Mouse (Mus musculus) right cerebral cortex, postnatal 4 days (tissue): ENCODE measurements around the gene Atp8b4.

Experiments
- DNase-seq: peaks from one replicate; pipeline ENCODE4 v3.0.0-alpha.2; 2022

The Atp8b4 gene

DNA sequence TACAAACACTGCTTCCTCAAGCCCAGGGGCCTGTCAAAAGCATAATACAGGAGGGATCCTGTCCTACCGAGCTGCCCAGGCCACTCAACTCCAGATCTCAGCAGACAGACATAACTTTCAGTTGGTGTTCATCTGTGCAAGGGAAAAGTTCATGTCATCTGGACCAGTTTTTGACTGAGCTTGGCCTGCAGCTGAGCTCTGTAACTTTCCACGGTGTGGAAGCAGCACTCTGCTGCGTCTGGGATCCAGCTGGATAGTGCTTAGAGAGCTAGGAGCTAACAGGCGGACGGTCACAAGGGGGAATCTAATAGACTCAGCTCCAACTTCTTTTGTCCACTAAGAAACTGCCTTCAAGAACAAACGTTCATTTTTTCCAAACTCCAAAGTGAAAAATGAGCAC lies 139.8 kb downstream of the Atp8b4 start:
- DNase-seq, result no peak

DNA sequence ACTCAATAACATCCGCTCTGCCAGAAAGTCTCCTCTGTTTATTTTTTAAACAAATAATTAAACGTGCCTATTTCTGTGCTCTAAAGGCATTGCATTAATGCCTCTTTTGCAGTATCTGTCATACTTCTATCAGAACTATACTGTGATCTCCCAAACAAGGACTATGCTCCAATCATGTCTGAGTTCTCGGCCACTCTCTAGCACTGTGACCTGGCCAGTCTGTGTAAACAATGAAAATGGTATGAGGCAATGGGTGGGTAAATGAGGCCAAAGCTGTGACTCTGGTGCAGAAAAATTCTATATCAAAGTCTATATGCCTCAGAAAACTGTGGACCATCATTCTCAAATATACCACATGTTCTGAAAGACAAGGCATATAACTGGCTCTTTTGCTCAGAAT lies 140.5 kb downstream of the Atp8b4 start:
- DNase-seq, result no peak

DNA sequence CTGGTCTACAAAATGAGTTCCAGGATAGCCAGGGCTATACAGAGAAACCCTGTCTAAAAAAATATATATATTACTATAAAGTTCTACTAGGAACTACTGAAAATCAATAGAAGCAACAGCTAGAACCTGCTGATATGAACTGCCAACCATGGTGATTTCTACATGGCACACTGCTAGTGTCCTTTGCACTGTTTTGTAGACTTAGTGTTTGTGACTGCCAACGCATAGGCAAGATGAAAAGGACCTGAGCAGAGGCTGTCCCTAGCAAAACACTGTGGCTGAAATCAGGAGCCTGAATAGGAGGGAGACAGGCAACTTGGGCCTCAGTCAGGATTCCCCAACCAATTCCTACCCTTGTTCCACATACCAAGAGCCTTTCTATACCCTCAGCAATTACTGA lies 141.2 kb downstream of the Atp8b4 start:
- DNase-seq, result no peak

DNA sequence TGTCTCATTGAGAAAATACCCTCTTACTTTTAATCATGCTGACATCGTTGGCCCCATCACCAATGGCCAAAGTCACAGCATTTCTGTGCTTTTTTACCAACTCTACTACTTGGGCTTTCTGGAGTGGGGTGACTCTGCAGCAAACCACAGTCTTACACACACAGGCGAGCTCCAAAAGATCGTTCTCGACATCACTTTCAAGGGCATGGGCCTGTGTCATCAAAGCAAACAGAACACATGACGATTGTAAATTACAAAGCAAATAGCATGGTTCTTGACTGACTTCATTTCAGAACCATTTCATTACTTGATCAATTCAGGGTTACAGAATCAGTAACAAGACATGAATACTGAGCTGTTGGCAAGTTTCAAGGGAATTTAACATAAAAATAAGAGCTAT lies 141.7 kb downstream of the Atp8b4 start:
- DNase-seq, result no peak

DNA sequence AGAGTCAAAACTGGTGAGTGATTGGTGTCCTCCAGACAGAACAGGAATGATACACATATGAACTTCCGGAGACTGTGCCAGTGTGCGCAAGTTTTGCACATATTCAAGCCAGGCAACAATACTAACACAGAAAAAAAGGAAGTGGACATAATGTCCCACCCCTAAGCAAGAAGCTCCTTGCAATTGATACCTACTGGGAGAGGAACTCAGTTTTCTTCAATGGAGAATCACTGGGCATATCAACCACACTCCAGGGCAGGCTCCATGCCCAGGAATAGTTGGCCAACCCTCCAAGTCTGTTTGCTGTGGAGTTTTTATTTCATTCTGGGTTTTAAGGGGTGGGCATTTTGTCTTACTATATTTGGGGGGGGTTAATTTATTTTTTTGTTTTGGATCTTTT lies 145.2 kb downstream of the Atp8b4 start:
- DNase-seq, result no peak

DNA sequence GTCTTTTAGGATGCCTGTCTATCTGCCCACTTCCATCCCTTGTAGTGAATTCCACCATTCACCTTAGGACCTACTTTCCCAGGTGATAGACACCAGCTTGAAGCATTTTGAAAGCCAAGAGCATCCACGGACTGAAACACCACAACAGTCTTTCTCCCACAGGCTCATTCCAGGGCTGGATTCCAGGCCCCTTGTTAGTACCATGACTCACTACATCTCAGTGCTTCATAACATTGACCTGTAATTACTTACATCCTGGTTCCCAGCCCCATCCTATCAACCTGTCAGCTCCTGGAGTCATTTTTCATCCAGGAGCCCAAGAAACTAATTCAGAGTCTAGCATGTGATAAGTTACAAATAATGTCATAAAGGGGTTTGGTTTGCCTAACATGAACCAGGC lies 148.7 kb downstream of the Atp8b4 start:
- DNase-seq, result no peak

DNA sequence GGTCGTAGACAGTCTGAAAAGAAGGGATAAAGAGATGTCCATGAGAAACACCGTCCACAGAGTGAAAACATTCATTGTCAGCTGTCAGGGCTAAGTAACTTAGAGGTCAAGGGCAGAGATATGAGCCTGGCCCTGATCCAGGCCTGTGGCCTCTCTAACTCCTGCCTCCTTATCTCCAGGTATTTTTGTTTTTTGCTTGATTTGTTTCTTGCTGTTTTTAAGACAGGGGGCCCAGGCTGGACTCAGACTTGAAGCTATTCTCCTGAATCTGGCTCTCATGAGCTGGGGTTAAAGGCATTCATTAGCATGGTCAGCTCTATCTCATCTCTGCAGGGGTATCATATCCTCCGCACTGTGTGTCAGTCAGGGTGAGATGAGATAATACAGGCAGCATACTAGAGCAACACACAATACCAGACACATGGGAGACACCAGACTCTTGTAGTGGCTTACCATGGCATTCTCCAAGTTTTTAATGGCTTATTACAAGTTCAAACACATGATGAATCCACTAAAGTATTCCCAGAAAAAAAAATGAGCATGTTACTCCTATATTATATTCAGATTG lies 157.4 kb downstream of the Atp8b4 start:
- DNase-seq, result no peak

DNA sequence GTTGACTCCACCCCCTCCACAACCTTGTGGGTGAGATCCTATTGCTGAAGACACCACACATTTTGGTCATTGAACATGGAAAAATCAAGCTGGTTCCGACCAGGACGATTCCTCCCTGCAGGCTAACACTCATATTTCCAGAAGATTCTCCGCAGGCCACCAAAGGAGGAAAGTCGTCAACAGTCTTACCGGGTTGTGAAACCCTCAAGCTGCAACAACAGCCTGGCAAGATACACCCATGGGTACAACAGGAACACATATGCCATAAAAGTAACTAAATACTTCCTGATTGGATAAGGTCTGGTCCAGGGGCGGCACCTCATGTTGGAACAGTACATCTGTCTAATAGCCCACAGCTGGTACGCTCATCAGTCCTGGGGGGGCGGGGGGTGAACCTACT lies 159.0 kb downstream of the Atp8b4 start:
- no peak for DNase-seq

DNA sequence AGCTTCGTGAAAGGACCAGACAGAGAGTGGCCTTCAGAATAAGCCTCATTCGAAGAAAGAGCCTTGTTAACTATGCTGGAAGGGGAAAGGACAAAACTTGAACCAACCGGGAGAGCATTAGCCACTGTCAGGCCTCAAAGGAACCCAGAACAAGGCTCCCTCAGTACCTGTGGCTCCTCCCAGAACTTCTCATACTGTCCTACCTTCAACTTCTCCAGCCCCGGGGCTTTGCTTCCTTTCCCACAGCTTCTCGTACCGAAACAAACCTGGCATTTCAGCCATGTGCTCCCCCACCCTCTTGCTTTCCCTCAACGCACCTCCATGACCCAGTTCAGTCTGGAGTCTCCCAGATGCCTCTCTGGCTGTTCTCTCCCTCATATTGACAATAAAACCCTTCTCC lies 160.3 kb downstream of the Atp8b4 start:
- DNase-seq, result no peak

DNA sequence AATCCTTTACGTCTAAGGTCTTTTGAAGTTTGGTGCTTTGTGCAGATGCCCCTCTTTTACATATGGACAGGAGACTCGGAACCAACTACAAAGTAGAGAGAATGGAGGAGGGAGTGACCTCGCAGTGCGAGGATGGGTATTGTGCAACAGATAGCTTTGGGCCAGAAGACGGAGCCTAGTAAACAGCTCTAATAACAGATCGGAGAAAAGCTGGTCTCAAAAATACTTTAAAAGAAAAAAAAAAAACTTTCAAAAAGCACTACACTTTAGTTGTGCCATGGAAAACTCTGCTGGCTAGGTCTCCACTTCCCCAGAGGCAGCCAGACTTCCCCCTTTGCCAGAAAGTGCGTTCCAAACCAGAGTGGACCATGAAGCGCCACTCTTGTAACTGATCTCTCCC lies 161.0 kb downstream of the Atp8b4 start:
- no peak for DNase-seq

DNA sequence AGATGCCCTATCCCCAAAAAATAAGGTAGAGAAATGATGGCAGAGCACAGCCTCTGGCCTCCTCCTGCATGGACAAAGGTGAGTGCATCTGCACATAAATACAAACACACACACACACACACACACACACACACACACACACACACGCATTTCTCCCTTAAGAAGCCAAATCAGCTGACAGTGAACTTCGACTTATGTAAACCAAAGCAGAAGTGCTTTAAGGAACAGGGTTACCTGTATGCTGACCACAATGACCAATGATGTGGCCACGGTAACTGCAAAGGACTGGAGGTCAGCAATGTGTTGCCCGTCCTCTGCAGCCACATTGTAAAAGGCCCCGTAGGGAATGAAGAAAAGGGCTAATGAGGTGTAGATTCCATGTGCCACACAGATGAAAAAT lies 163.3 kb downstream of the Atp8b4 start:
- no peak for DNase-seq

DNA sequence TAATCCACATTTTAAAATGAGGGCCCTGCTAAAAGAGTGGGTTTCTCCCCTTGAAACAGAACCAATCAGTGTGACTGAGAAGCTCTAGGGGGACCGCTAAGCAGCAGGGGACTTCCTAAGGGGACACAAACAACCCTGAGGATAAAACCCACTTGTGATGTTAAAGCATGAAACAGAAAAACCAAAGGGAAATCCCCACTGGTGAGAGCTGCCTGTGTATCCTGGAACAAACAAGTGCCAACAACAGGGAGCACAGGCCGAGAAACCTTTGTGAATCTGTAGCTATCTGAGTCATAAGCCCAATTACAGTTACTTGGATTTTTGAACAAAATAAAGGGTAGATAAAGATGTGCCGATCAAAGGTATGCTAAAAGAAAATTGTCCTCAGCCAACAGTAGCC lies 168.7 kb downstream of the Atp8b4 start:
- DNase-seq, result no peak

DNA sequence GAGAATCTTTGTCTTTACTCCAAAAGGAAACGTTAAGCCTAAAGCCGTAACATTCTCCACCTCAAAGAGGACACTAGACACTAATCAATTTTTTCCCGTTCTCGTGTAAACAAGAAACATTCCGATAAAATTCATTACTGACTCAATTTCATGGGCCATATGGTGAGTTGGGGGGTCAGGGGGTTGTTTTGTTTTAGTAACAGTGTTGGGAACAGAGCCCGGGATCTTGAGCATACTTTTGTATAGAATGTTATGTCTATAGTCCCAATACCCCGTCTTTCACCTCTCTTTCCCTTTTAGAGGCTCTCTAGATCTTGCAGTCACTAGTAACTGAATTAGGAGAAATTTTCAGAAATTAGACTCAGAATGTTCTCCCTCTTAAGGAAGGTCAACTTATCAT lies 177.3 kb downstream of the Atp8b4 start:
- no peak for DNase-seq

DNA sequence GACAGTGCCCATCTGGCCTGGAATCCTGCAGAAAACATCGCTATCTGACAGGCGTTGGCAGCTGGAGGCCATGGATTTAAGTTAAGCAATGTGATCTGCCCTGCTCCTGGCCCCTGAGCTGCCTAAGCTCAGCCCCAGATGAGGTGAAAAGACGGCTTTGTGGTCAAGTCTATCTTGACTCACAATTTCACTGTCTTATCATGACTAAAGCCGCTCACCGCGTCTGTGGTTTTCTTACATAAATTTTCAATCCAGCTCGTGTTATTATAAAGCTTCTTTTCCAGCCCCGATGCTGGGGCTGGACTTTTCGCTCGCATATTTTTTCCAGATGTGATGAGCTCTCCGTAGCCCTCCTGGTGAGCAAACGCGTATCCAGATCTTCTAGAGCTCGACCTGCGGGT lies 177.8 kb downstream of the Atp8b4 start:
- no peak for DNase-seq

DNA sequence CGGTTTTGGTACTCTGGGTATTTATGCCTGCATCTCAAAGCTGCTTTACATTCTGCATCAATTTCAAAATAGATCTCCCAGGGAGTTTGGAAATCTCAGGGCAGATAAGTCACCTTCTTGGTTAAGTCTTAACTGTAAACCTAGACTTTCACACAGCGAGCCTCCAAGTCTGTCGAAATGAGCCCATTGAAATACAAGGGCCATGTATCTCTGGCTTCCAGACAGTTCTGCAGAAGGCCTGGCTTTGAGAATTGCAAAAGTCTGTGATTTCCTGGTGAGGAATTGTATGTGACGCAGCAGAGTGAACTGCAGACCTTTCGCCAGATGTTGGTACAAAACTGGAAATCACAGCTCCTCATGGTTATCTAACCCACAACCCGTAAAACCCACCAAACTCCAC lies 182.4 kb downstream of the Atp8b4 start:
- DNase-seq, result no peak

DNA sequence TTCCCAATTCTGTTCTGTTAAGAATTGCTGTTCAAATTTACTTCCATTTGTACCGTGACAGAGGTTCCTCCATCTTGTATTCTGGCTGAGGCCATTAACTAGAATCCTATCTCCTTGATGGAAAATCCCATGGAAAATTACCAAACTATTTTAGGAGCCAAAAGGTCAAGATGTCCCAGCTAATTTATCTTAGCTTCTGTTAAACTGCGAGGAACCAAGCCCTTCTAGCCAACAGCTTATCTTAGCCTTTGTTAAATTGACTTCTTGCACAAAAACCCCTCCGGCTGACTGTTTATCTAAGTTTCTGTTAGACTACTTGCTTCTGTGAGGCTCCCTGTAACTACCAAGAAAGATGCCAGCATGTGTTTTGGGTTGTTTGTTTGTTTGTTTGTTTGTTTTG lies 183.5 kb downstream of the Atp8b4 start:
- no peak for DNase-seq

DNA sequence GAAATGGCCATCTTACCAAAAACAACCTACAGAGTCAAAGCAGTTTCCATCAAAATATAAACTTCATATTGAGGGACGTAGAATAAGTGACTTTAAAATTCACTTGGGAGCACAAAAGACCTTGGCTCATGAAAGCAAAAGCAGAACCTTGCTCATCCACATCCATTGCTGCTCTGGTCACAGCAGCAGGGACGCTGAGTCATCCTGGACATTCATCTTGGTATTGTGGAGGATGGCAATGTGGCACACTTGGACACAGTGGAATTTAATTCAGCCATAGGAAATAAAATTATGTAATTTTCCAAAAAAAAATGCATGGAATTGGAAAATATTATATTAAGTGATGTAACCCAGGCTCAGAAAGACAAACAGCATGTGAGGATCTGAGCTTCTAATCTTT lies 184.1 kb downstream of the Atp8b4 start:
- no peak for DNase-seq

DNA sequence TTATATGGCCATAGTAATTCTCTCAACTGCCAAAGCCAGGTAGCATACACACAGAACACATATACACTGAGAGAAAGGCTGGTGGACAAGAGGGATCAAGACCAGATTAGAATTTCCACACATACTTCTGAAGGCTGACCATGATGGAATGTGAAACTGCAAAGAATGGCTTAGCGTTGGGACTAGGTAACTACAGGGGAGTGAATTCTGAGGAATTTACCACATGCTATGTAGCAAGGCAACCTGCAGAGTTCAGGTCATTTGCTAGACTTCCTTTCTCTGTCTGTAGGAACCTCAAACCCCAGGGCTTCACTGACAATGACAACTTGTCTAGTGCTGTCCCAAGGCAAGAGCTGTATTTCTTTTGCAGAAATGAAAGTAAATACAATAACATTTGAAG lies 189.4 kb downstream of the Atp8b4 start:
- DNase-seq, result no peak

DNA sequence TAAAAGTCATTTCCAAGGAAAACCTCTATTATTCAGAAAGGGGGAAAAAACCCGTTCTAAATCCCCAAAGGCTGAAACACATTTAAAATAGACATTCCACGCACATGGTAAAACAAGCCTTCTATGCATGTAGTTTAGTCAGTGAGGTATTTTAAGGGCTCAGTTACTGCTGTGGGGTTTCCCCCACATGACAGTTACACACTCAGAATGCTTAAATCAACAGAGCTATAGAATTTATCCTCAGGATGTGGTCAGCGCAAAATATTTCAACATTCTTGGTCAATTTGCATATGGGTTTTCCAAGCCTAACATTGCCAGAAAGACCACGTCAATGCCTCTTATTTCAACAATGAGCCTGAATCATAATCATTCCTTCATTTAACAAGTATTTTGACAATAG lies 190.5 kb downstream of the Atp8b4 start:
- no peak for DNase-seq

DNA sequence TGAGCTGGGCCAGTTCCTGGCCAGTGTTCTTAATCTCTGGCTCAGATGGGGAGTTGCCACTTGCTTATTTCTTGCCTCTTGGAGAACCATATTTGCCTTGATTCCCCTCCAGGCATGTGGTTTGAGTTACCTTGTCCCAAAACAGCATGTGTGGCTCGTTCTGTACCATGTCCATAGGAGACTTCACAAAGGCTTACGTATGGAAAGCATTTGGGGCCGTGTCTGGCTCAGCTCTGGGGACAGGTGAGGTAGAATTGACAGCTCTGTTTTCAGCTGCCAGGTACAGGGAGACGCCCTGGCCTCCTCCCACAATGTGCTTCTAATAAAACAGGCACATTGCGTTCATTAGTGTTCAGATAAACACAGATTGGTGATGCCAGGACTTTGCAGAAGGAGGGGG lies 195.9 kb downstream of the Atp8b4 start:
- no peak for DNase-seq

DNA sequence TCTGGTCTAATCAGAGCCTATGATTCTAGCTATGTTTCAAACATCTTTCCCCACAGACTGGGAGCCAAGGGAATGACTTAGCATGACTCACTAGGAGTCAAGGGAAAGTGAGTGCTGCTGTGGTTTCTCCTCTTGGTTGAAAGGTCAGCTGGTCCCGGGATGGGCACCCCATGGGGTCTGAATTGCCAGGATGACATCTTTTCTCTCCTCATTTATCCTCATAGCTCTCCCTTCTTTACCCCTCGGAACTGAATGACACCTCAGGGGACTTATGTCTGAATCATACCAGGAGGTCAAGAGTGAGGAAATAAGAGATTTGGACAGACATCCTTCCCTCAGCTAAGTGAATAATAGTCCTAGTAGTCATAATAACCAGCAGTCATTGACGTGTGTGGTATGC lies 197.2 kb downstream of the Atp8b4 start:
- DNase-seq, result no peak

DNA sequence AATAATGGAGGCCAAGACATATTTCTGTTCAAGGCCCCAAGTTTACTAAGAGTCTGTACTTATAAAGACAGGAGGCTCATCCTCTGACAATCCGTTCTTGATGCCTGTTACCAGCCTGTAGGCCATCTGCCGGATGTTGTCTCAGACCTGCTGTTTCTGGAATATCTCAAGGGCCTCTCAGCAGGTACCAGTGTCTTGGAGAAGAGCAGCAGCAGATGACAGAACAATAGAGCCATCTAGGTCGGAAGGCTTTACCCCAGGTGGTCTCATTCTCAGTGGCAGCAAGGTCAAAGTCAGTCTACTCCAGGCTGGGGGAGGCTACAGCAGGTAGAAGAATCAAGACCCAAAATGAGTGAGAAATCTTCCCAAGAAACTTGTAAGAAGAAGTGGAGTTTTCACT lies 198.1 kb downstream of the Atp8b4 start:
- no peak for DNase-seq

DNA sequence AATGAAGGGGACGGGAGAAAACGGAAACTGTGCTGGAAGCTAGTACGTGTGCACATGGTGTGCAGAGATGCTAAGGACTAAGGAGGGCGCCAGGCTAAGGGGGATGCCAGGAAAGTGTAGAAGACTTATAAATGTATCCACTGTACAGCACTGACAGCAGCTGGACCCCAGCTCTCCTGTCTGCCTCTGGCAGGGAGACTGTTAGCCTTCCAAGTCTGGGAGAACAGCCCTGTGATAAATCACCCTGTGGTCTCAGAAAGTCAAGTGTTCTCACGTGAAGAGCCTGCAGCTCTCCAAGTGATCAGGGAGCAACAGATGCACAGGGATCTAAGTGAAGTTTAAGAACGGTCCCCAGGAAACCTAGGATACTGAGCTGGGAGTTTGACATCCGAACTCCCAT lies 209.8 kb downstream of the Atp8b4 start:
- DNase-seq, result no peak

DNA sequence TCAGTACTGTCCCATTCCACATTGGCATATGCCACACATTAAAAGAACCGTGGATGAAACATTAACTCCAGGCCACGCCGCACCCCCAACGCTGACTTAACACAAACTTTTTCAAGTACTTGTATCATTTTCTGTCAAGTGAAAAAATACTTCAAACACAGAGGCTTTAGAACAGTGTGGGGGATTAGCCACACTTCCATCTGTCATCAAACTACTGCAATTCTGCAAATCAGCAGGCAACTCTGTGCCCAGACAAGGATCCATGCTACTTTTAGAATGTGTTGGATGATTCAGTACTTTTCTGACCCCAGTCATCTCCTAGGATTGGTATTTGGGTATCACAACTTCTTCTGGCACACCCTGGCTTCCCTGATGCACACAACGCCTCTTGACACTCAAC lies 212.5 kb downstream of the Atp8b4 start:
- DNase-seq, result no peak

DNA sequence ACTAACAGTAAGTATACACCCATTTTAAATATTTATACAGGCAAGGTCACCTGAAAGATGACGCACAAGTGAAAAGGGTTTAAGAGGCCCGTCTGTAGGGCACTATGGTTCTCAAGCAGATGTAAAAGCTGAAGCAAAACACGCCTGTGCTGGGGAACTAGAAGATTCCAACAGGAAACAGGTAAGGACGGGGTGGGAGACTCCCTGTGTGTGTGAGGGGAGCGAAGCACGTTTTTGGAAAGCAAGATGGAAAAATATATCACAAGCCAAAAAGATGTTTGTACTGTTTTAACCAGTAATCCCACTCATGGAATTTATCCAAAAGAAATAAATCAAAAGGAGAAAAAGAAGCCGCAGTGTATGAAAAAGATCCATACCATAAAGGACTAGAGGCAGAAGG lies 214.1 kb downstream of the Atp8b4 start:
- DNase-seq, result no peak

DNA sequence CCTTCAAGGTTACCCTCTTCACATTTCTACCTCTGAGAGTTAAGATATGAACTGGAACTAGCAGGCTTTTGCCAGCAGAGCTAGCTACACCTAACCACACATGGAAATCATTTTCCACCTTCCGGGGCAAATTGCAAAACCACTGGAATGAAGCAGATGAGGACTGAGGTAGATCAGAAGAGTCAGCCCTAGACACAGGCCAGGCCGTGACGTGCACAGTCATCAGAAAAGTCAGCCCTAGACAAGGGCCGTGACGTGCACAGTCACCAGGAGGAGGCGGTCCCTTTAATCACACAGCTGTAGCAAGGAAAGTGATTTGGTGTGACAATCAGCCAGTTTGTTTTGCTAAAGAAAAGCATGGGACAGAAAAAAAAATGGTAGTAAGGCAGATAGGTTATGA lies 216.4 kb downstream of the Atp8b4 start:
- DNase-seq, result no peak
